Mouse (Mus musculus) midbrain, embryonic 14.5 days (tissue): Measurements from ENCODE around the gene Nck2. TPM values are rescaled to one million over a fixed set of nuclear protein-coding genes. Genes with fewer than 3 reads are reported as not detected.

Experiments
- ATAC-seq: fragments of 200-750 bp; cut with Nextera tagmentation; 2 replicates; pipeline ENCODE4 v1.8.0; 2017; ENCODE audit warnings: moderate number of reproducible peaks, moderate library complexity; ENCODE audit not compliant: low FRiP score, low TSS enrichment
- DNase-seq: peaks from one replicate; pipeline ENCODE4 v3.0.0-alpha.2; 2015
- H3K27ac ChIP-seq: fragments of 300-500 bp; sonication (generic); replicated peaks from 2 replicates; pipeline ENCODE4 v1.5.1; 2014; ENCODE audit warnings: mild to moderate bottlenecking, low read depth, low read length, moderate library complexity
- H3K27me3 ChIP-seq: fragments of 300-500 bp; sonication (generic); 2 replicates; pipeline ENCODE4 v1.6.1; 2014; ENCODE audit warnings: low read length, control low read depth, mixed read lengths; ENCODE audit not compliant: control insufficient read depth, insufficient read depth
- H3K36me3 ChIP-seq: fragments of 300-500 bp; sonication (generic); 2 replicates; pipeline ENCODE4 v1.6.1; 2014; ENCODE audit warnings: low read length, control low read depth; ENCODE audit not compliant: control insufficient read depth, insufficient read depth
- H3K4me1 ChIP-seq: fragments of 300-500 bp; sonication (generic); 2 replicates; pipeline ENCODE4 v1.6.1; 2014; ENCODE audit warnings: mild to moderate bottlenecking, antibody characterized with exemption, low read length, control low read depth; ENCODE audit not compliant: control insufficient read depth, insufficient read depth
- H3K4me2 ChIP-seq: fragments of 300-500 bp; sonication (generic); 2 replicates; pipeline ENCODE4 v1.6.1; 2014; ENCODE audit warnings: mild to moderate bottlenecking, low read length, moderate library complexity
- H3K4me3 ChIP-seq: fragments of 300-500 bp; sonication (generic); replicated peaks from 2 replicates; pipeline ENCODE4 v1.5.1; 2014; ENCODE audit warnings: low read depth, low read length
- H3K9ac ChIP-seq: fragments of 300-500 bp; sonication (generic); replicated peaks from 2 replicates; pipeline ENCODE4 v1.6.1; 2014; ENCODE audit warnings: mild to moderate bottlenecking, low read length, moderate library complexity
- H3K9me3 ChIP-seq: fragments of 300-500 bp; sonication (generic); 2 replicates; pipeline ENCODE4 v1.6.1; 2016; ENCODE audit warnings: low read length, control low read depth, mixed read lengths; ENCODE audit not compliant: control insufficient read depth
- WGBS: fragments of 180-500 bp; shearing (Covaris S2); extraction: QIAGEN DNeasy Blood & Tissue Kit; methylation state at CpG from one replicate; pipeline ENCODE4 v1.1.7; 2014; 5-methylcytosine and 5-hydroxymethylcytosine counted together
- polyA plus RNA-seq: library from polyadenylated mRNA; unstranded; fragments of >200 nt; fragmentation: Nextera tagmentation; extraction: Ambion mirVana; gene quantifications from 2 replicates; pipeline ENCODE4 v1.2.1, GENCODE M21; 2014

Nck2 gene
- polyA plus RNA-seq, 1 experiment from 2014 or later = 38.8 TPM

- whole genome bisulfite sequencing = 84% methylated on average over 12 of the region's 12 CpGs
- DNase-seq = no peak
- no peak overlapping the region for H3K27ac ChIP-seq
Observed at GRCm38 (mm10) chr1:43511256-43511655, 66.9 kb downstream of the Nck2 start.

GRCm38 (mm10) chr1:43511667-43512066 is 67.3 kb downstream of the Nck2 start:
- Histone ChIP-seq H3K9me3 (no peaks in the 10 kb centered on the region), H3K36me3 (peaks cover 8% of the 10 kb centered on the region; the same call in 1 of the 2 replicates), H3K4me1 (no peaks in the 10 kb centered on the region), H3K4me3 (no peak overlapping the region), H3K27ac (no peak overlapping the region), H3K4me2 (no peak overlapping the region), H3K9ac (no peak overlapping the region), H3K27me3 (no peaks in the 10 kb centered on the region)
- 72% methylated on average over 8 of the region's 8 CpGs for WGBS
- DNase-seq (no peak), ATAC-seq (no peak)

More at GRCm38 (mm10) chr1:43511256-43511655, 66.9 kb downstream of the Nck2 start:
- ATAC-seq = peak; percentile 31; the same call in 1 of the 2 replicates
- H3K4me1 ChIP-seq = 0 out of 2 replicates have a peak, but pooled peaks cover 1% of the 10 kb centered on the region
- H3K4me2 ChIP-seq = no peak overlapping the region
- no peaks in the 10 kb centered on the region for H3K27me3 ChIP-seq
- no peaks in the 10 kb centered on the region for H3K9me3 ChIP-seq
- H3K9ac ChIP-seq = no peak overlapping the region
- peaks cover 8% of the 10 kb centered on the region; the same call in 1 of the 2 replicates for H3K36me3 ChIP-seq
- H3K4me3 ChIP-seq = no peak overlapping the region

- Histone ChIP-seq H3K4me3 (no peak overlapping the region), H3K4me1 (no peaks in the 10 kb centered on the region), H3K36me3 (0 out of 2 replicates have a peak, but pooled peaks cover 5% of the 10 kb centered on the region), H3K27ac (no peak overlapping the region), H3K4me2 (no peak overlapping the region), H3K9me3 (no peaks in the 10 kb centered on the region), H3K27me3 (no peaks in the 10 kb centered on the region), H3K9ac (no peak overlapping the region)
- DNase-seq (no peak), ATAC-seq (no peak; the same call in 1 of the 2 replicates)
- WGBS = 96% methylated on average over 3 of the region's 3 CpGs
Observed at GRCm38 (mm10) chr1:43517405-43517804, 73.0 kb downstream of the Nck2 start.

GRCm38 (mm10) chr1:43520216-43520988 is 76.0 kb downstream of the Nck2 start:
- Histone ChIP-seq H3K36me3 (no peaks in the 10 kb centered on the region), H3K4me3 (no peak overlapping the region), H3K9me3 (no peaks in the 10 kb centered on the region), H3K9ac (no peak overlapping the region), H3K4me1 (no peaks in the 10 kb centered on the region), H3K27me3 (no peaks in the 10 kb centered on the region), H3K4me2 (no peak overlapping the region), H3K27ac (no peak overlapping the region)
- WGBS = 95% methylated on average over 1 of the region's 1 CpGs
- ATAC-seq (no peak), DNase-seq (no peak)

GRCm38 (mm10) chr1:43520989-43521371 is 76.6 kb downstream of the Nck2 start:
- Histone ChIP-seq H3K4me2 (no peak overlapping the region), H3K4me1 (no peaks in the 10 kb centered on the region), H3K27ac (no peak overlapping the region), H3K4me3 (no peak overlapping the region), H3K27me3 (no peaks in the 10 kb centered on the region), H3K9ac (no peak overlapping the region), H3K36me3 (no peaks in the 10 kb centered on the region), H3K9me3 (no peaks in the 10 kb centered on the region)
- no peak for ATAC-seq
- no peak for DNase-seq
- 100% methylated on average over 3 of the region's 3 CpGs for WGBS

- 91% methylated on average over 3 of the region's 3 CpGs for WGBS
- Histone ChIP-seq H3K36me3 (no peaks in the 10 kb centered on the region), H3K4me2 (no peak overlapping the region)
Observed at GRCm38 (mm10) chr1:43521512-43521911, 77.1 kb downstream of the Nck2 start.

GRCm38 (mm10) chr1:43521950-43522349 is 77.6 kb downstream of the Nck2 start:
- Histone ChIP-seq H3K9ac (no peak overlapping the region), H3K36me3 (no peaks in the 10 kb centered on the region), H3K4me2 (no peak overlapping the region), H3K27ac (no peak overlapping the region), H3K27me3 (no peaks in the 10 kb centered on the region), H3K9me3 (no peaks in the 10 kb centered on the region), H3K4me1 (no peaks in the 10 kb centered on the region), H3K4me3 (no peak overlapping the region)
- WGBS = 95% methylated on average over 4 of the region's 4 CpGs
- DNase-seq = no peak
- no peak for ATAC-seq

More at GRCm38 (mm10) chr1:43521512-43521911, 77.1 kb downstream of the Nck2 start:
- ATAC-seq = no peak
- Histone ChIP-seq H3K9ac (no peak overlapping the region), H3K27me3 (no peaks in the 10 kb centered on the region), H3K9me3 (no peaks in the 10 kb centered on the region), H3K4me1 (no peaks in the 10 kb centered on the region), H3K4me3 (no peak overlapping the region), H3K27ac (no peak overlapping the region)
- DNase-seq = no peak

GRCm38 (mm10) chr1:43522976-43523375 is 78.6 kb downstream of the Nck2 start:
- no peak overlapping the region for H3K27ac ChIP-seq
- no peaks in the 10 kb centered on the region for H3K4me1 ChIP-seq
- H3K9me3 ChIP-seq = no peaks in the 10 kb centered on the region
- ATAC-seq = no peak
- H3K4me3 ChIP-seq = no peak overlapping the region
- no peaks in the 10 kb centered on the region for H3K27me3 ChIP-seq
- DNase-seq = no peak
- no peak overlapping the region for H3K4me2 ChIP-seq
- H3K36me3 ChIP-seq = no peaks in the 10 kb centered on the region
- H3K9ac ChIP-seq = no peak overlapping the region
- WGBS = 84% methylated on average over 2 of the region's 2 CpGs

- WGBS = 87% methylated on average over 3 of the region's 3 CpGs
- Histone ChIP-seq H3K9ac (no peak overlapping the region), H3K4me3 (no peak overlapping the region), H3K27me3 (no peaks in the 10 kb centered on the region), H3K27ac (no peak overlapping the region), H3K4me1 (no peaks in the 10 kb centered on the region), H3K9me3 (no peaks in the 10 kb centered on the region), H3K36me3 (no peaks in the 10 kb centered on the region), H3K4me2 (no peak overlapping the region)
- DNase-seq (no peak), ATAC-seq (no peak)
Observed at GRCm38 (mm10) chr1:43524332-43524731, 80.0 kb downstream of the Nck2 start.
